Mouse (Mus musculus) adrenal gland, adult 8-10 months (tissue): Measurements from ENCODE around the gene Rap2a. TPM values are rescaled to one million over a fixed set of nuclear protein-coding genes. Genes with fewer than 3 reads are reported as not detected.

Experiments
- DNase-seq: peaks from one replicate; pipeline ENCODE4 v3.0.0; 2022
- total RNA-seq, 4 experiments: library from RNA; stranded (reverse); gene quantifications; 2 replicates each; pipeline ENCODE4 v1.2.4; 2022

Rap2a gene
- 10 to 100 TPM; 18.7 to 22.9 (median 20.3) TPM for total RNA-seq

GRCm38 (mm10) chr14:120477982-120478568, at the start of gene Rap2a:
Gene Rap2a, plus strand, starts transcription at chr14:120478444.
- DNase-seq: peak; percentile 96

GRCm38 (mm10) chr14:120428497-120428896, 49.7 kb upstream of the Rap2a start:
- DNase-seq: no peak

DNA sequence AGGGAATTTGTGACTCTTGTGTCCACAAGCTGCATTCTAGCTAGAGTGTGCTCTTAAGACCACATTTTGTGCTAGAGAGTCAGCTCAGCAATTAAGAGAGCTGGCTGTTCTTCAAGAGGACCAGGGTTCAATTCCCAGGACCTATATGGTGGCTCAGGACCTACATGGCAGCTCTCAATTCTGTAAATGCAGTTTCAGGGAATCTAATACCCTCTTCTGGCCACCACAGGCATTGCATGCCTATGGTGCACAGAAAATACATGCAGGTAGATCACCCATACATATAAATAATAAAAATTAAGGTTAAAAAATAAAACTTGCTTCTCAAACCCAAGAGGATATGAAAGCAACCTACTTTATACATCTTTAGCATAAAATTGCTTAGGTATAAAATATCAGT, 45.5 kb upstream of the Rap2a start:
- no peak for DNase-seq

- no peak for DNase-seq
Observed at GRCm38 (mm10) chr14:120433931-120434398, 44.3 kb upstream of the Rap2a start.

GRCm38 (mm10) chr14:120434831-120435230, 43.4 kb upstream of the Rap2a start:
- DNase-seq: no peak

- no peak for DNase-seq
Observed at GRCm38 (mm10) chr14:120440716-120441115, 37.5 kb upstream of the Rap2a start.

- no peak for DNase-seq
Observed at GRCm38 (mm10) chr14:120441256-120441655, 37.0 kb upstream of the Rap2a start.

DNA sequence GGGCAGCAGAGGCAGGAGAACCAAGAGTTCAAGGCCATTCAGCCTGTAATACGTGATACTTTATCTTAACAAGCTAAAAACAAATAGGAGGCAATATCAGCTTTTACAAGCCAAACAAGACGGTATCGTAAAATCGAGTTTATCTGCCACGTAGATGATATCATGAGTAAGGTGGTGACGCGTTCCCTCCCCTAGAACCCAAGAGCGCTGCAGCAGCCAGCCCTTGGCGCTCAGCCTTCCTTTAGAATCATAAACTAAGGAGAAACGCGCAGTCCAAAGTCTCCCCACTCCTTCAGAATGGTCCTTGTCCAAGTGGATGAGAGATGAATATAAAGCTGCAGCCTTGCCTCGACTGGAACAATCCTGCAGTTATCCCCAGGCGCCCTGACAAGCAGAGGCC, 36.4 kb upstream of the Rap2a start:
- no peak for DNase-seq

DNA sequence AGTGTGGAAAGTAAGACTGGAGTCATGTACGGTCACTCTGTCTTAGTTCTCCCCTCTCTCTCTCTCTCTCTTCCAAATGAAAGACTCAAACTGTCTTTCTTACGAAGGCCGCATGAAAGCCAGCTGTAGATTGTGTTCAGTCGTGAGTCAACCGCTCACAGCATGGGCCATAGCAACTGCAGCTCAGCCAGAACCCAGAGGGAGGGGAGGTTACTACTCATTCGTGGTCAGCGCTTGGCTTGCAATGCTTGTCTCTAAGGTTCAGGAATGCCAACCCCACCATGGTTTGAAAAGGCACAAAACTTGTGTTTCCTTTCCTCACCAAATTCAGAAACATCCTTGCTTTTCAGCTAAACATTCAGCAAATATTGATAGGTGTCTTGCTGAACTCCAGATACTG, 24.0 kb upstream of the Rap2a start:
- DNase-seq: no peak

- DNase-seq: no peak
Observed at GRCm38 (mm10) chr14:120463938-120464727, 14.1 kb upstream of the Rap2a start.

GRCm38 (mm10) chr14:120466816-120467215, 11.4 kb upstream of the Rap2a start:
- DNase-seq: no peak

- peak; percentile 46 for DNase-seq
Observed at GRCm38 (mm10) chr14:120469126-120469790, 9.0 kb upstream of the Rap2a start.

DNA sequence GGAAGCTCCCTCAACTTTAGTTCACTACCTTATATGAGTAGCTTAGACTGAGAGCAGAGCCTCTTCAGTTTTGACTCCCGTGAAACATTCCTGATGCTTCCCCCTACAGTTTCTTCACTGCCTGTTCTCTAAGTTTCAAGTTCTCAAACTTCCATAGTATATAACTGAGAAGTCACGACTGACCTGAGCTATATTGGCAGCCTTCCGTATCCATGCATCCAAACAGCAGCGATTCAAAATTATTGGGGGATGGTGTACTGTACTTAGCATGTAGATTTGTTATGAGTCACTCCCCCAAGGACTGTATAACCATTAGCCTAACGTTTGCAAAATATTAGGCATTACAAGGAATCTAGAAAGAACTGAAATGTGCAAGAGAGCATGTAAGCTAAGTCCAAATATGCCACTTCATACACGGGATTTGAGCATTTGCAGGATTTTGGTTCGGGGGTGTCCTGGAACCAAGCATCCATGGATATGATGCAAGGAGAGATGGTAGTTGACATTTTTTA, 2.0 kb upstream of the Rap2a start:
- no peak for DNase-seq

- peak; percentile 97 for DNase-seq
Observed at GRCm38 (mm10) chr14:120477288-120477981, 809 bp upstream of the Rap2a start.

GRCm38 (mm10) chr14:120478641-120479341, 547 bp downstream of the Rap2a start:
- peak; percentile 44 for DNase-seq

DNA sequence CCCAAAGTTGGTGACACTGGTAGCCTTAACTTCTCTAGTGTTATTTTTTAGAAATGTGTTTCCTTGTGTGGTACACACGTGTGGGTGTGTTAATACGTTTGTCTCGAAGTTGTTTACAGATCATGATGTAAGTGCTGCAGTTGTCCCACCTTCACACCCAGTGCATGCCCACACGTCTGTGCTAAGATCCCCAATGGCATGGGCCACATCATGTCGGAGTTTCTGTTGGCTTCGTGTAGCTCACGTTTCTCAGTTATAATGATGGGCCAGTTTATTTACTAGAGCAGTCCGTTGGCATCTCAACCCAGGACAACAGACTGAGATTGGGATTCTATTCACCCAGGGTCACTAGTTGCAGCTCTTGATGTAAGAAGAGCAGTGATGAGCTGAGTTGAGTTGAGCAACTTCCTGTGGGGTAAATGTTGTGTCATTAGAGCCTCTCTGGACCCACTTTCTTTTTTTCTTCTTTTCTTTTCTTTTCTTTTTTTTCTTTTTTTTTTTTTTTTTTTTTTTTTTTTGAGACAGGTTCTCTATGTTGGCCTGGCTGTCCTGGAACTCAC, 2.2 kb downstream of the Rap2a start:
- no peak for DNase-seq

DNA sequence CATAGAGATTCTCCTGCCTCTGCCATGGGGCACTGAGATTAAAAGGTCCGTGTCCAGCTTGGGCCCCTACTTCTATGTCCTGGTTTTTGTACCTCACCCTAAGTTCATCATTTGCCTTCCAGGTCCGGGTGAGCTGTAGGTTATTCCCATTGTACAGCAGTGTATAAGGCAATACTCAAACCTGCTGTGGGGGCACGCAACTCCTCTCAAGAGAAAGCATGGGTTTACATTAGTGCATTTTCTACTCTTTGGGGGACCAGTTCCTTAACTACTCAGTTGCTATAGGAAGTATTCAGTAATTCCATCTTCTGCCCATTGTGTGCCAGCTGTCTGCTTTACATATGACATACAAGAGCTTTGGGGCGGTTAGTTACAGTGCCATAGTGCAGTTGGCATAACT, 2.7 kb downstream of the Rap2a start:
- no peak for DNase-seq

DNA sequence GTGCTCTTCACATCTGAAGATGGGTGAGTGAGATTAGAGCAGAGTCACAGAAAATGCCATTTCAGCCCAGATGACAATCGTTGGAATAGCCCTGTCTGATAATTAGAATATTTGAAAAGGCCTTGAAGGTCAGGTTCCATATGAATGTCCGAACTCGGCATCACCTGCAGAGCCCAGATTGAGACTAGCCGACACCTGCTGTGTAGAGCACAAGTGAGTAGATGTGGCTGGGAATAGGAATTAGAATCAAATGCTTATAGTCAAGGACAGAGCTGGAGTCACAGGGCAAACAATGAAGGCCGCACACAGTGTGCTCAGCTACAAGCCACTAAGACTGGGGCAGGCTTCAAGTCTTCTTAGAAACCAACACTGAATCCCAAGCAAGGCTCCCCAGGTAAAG, 6.3 kb downstream of the Rap2a start:
- DNase-seq: no peak

- no peak for DNase-seq
Observed at GRCm38 (mm10) chr14:120496284-120496683, 18.0 kb downstream of the Rap2a start.

DNA sequence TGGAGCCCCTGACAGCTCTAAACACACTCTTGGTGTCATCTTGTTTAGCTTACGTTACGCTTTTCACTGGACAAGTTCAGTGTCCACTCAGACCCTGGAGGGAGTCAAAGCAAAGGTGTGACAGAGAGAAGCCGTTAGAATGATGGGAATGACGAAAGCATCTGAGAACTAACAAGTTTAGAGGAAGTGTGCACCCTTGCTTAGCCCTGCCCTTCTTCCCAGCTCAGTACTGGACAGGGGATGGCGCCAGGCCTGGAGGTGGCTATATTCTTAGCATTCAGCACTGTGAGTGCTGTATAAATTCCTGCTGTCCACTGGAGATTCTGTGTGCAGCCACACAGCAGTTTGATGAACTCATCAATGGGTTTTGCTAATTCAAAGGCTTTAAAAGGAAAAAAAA, 18.6 kb downstream of the Rap2a start:
- DNase-seq: no peak

GRCm38 (mm10) chr14:120499096-120499495, 20.9 kb downstream of the Rap2a start:
- DNase-seq: no peak

DNA sequence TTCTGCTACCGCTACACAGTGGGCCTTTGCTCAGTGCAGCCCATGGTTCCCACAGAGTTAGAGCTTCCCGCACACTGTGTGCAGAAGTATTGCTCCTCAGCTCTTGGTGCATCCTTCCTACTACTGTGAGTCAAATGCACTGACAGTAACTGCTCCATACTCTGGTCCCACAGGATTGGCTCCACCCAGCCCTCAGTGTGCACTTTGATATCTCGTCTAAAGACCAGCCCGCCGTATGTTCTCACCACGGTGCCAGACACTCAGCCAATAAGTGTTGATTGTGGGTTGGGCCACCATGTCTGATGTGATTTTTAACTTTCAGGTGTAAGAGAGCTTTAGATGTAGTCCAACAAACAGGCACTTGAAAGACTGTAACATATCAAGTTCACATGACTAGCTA, 21.4 kb downstream of the Rap2a start:
- no peak for DNase-seq
